Mouse (Mus musculus): ENCODE measurements around the gene Aqp9.

- TF ChIP-seq CTCF (IDR thresholded peaks at IDR 0.05; ENCODE audit: insufficient read depth, low read depth, low read length) (no peak), POLR2A (IDR thresholded peaks at IDR 0.05; ENCODE audit: insufficient read depth, low read depth, low read length) (no peak)
Measured at GRCm38 (mm10) chr9:71065343-71065875, 103.1 kb downstream of the Aqp9 start.

All from olfactory bulb, adult 2 months (tissue).